ENCODE assay signal across 8 mouse cellular contexts in the genomic region with DNA sequence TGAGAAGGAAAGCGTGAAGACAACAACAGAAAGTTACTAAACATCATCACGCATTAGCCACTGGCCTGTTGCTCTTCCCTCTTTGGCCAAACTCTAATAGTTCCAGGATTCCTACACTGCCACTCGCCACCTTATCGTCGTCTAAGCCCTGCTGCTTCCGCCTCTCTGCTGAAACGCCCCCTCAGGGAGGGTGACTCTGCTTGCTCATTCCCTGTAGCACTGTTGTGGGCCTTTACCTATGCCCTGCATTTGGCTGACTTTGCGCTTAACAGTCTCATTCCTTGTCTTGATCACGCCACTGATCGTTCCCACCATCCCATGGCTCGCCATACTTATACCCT. TPM values are rescaled to one million over a fixed set of nuclear protein-coding genes. Genes with fewer than 3 reads are reported as not detected.
A peak's percentile ranks its signal among the peaks of the same experiment; 100 is the strongest.
DNase-seq lines count a peak whose midpoint lies in the region; ATAC-seq and TF ChIP-seq lines count a peak whose summit lies in the region.

No protein-coding gene starts in this region.

- H3K4me2 ChIP-seq in hindbrain, embryonic 11.5 days (replicated peaks; ENCODE audit: low read depth, low read length), result no peak overlapping the region
- H3K4me2 ChIP-seq in heart, postnatal 0 days (ENCODE audit: low read depth, low read length), result peak overlapping the region; percentile 96

- no peak for DNase-seq in hindbrain, embryonic 10.5 days (ENCODE audit: low spot score)
- no peak for DNase-seq in hindbrain, embryonic 11.5 days (ENCODE audit: low spot score)
- peak; percentile 54 for DNase-seq in MEL (ENCODE audit: low read depth, low spot score)
- DNase-seq in heart, postnatal 0 days (ENCODE audit: low spot score), result peak; percentile 17
- no peak for DNase-seq in adrenal gland, adult 8-10 months
- DNase-seq in kidney, adult 9 months, result no peak

- H3K9ac ChIP-seq in hindbrain, embryonic 11.5 days (ENCODE audit: low read depth, low read length), result no peak overlapping the region
- peak overlapping the region; percentile 42 for H3K9ac ChIP-seq in MEL (ENCODE audit: control insufficient read depth, low read depth, low read length, poor library complexity, severe bottlenecking)
- H3K9ac ChIP-seq in heart, postnatal 0 days (replicated peaks; ENCODE audit: low read depth, low read length), result peak overlapping the region; percentile 72

- H3K4me1 ChIP-seq in hindbrain, embryonic 10.5 days (replicated peaks), result peaks cover 29% of the 10 kb centered on the region
- H3K4me1 ChIP-seq in hindbrain, embryonic 11.5 days (replicated peaks; ENCODE audit: control insufficient read depth, insufficient read depth, low read length), result no peaks in the 10 kb centered on the region
- H3K4me1 ChIP-seq in MEL (ENCODE audit: control insufficient read depth in 1 of 2, insufficient read depth in 2 of 2, low read length in 2 of 2), result 0 out of 4 replicates have a peak, but pooled peaks cover 0 to 5% of the 10 kb centered on the region in 2 experiments
- peaks cover 31% of the 10 kb centered on the region for H3K4me1 ChIP-seq in heart, postnatal 0 days (ENCODE audit: control insufficient read depth, insufficient read depth)

- TF ChIP-seq CTCF in MEL (IDR thresholded peaks at IDR 0.05 in 2 of 3, conservative IDR thresholded peaks at IDR 0.05 in 1 of 3; ENCODE audit: control insufficient read depth in 1 of 3, insufficient read depth in 1 of 3, low read depth in 2 of 3, low read length in 3 of 3, poor library complexity in 1 of 3, severe bottlenecking in 1 of 3), result no peak
- TF ChIP-seq CTCF in heart, postnatal 0 days (IDR thresholded peaks at IDR 0.05; ENCODE audit: low read depth), result no peak

- TF ChIP-seq EP300 in MEL (IDR thresholded peaks at IDR 0.05; ENCODE audit: low read depth in 1 of 2, low read length in 2 of 2), result no peak
- no peak for TF ChIP-seq EP300 in heart, postnatal 0 days (IDR thresholded peaks at IDR 0.05; ENCODE audit: low read depth)

- ATAC-seq in hindbrain, embryonic 11.5 days (ENCODE audit: low FRiP score), result no peak
- ATAC-seq in heart, postnatal 0 days (ENCODE audit: insufficient read depth, low read depth), result no peak
- ATAC-seq in CD4-positive, CD25-positive, alpha-beta regulatory T cell, adult 4 months, result no peak

- 69% methylated on average over 11 of the region's 11 CpGs for WGBS in hindbrain, embryonic 10.5 days
- 70% methylated on average over 11 of the region's 11 CpGs for WGBS in hindbrain, embryonic 11.5 days
- 41% methylated on average over 10 of the region's 11 CpGs for WGBS in heart, postnatal 0 days
- 90% methylated on average over 11 of the region's 11 CpGs for WGBS in macrophage (ENCODE audit: missing documents)

- TF ChIP-seq RAD21 in MEL (IDR thresholded peaks at IDR 0.05; ENCODE audit: low read depth, low read length), result no peak

- 0 out of 2 replicates have a peak overlapping the region, but pooled peaks have one; percentile 16 for H3K4me3 ChIP-seq in hindbrain, embryonic 10.5 days
- H3K4me3 ChIP-seq in hindbrain, embryonic 11.5 days (ENCODE audit: low read depth, low read length), result no peak overlapping the region
- peak overlapping the region; percentile 39 to 79 for H3K4me3 ChIP-seq in MEL (ENCODE audit: control insufficient read depth in 1 of 2, insufficient read depth in 1 of 2, low read depth in 2 of 2, low read length in 2 of 2)
- peak overlapping the region; percentile 70 for H3K4me3 ChIP-seq in heart, postnatal 0 days (ENCODE audit: low read depth, low read length)
- peak overlapping the region; percentile 64; the same call in 1 of the 2 replicates for H3K4me3 ChIP-seq in macrophage (ENCODE audit: inconsistent target)

- H3K79me2 ChIP-seq in MEL (ENCODE audit: control insufficient read depth, insufficient read depth, low read length, poor library complexity) (peaks cover 2% of the 10 kb centered on the region; the same call in 1 of the 2 replicates), macrophage (ENCODE audit: inconsistent target) (peaks cover 52% of the 10 kb centered on the region)

- H3K27me3 ChIP-seq in hindbrain, embryonic 10.5 days (ENCODE audit: insufficient read depth, poor library complexity, severe bottlenecking), result peaks cover 4% of the 10 kb centered on the region; the same call in 1 of the 2 replicates
- H3K27me3 ChIP-seq in hindbrain, embryonic 11.5 days (ENCODE audit: control insufficient read depth, insufficient read depth, low read length), result no peaks in the 10 kb centered on the region
- H3K27me3 ChIP-seq in MEL (ENCODE audit: control insufficient read depth in 1 of 2, insufficient read depth in 2 of 2, low read length in 2 of 2), result no peaks in the 10 kb centered on the region
- H3K27me3 ChIP-seq in heart, postnatal 0 days (ENCODE audit: control insufficient read depth, insufficient read depth, low read length), result no peaks in the 10 kb centered on the region

- no peak for TF ChIP-seq POLR2A in MEL (IDR thresholded peaks at IDR 0.05; ENCODE audit: control insufficient read depth in 1 of 2, insufficient read depth in 1 of 2, low read depth in 1 of 2, low read length in 2 of 2, poor library complexity in 1 of 2)

- H3K27ac ChIP-seq in hindbrain, embryonic 10.5 days, result no peak overlapping the region
- H3K27ac ChIP-seq in hindbrain, embryonic 11.5 days (ENCODE audit: low read depth, low read length), result no peak overlapping the region
- H3K27ac ChIP-seq in MEL (ENCODE audit: control insufficient read depth, low read depth, low read length) (0 out of 2 replicates have a peak overlapping the region, but pooled peaks have one; percentile 3), macrophage (no peak overlapping the region)
- peak overlapping the region; percentile 97 for H3K27ac ChIP-seq in heart, postnatal 0 days (ENCODE audit: low read depth)

- no peaks in the 10 kb centered on the region for H3K9me3 ChIP-seq in hindbrain, embryonic 10.5 days
- H3K9me3 ChIP-seq in hindbrain, embryonic 11.5 days (ENCODE audit: control insufficient read depth, low read length), result no peaks in the 10 kb centered on the region
- no peaks in the 10 kb centered on the region for H3K9me3 ChIP-seq in MEL (replicated peaks; ENCODE audit: insufficient read depth, low read length)
- H3K9me3 ChIP-seq in heart, postnatal 0 days (replicated peaks; ENCODE audit: control insufficient read depth, low read length), result no peaks in the 10 kb centered on the region

- H3K36me3 ChIP-seq in hindbrain, embryonic 10.5 days, result 0 out of 2 replicates have a peak, but pooled peaks cover 2% of the 10 kb centered on the region
- H3K36me3 ChIP-seq in hindbrain, embryonic 11.5 days (ENCODE audit: control insufficient read depth, insufficient read depth, low read length), result no peaks in the 10 kb centered on the region
- no peaks in the 10 kb centered on the region for H3K36me3 ChIP-seq in MEL (ENCODE audit: control insufficient read depth in 1 of 2, insufficient read depth in 2 of 2, low read length in 2 of 2)
- H3K36me3 ChIP-seq in heart, postnatal 0 days (replicated peaks; ENCODE audit: control insufficient read depth, insufficient read depth, low read length), result peaks cover 1% of the 10 kb centered on the region
- no peaks in the 10 kb centered on the region for H3K36me3 ChIP-seq in macrophage (ENCODE audit: inconsistent target)

TF ChIP-seq in MEL, 35 proteins besides CTCF, POLR2A, EP300 and RAD21:
- TF ChIP-seq GATA1 (IDR thresholded peaks at IDR 0.05; ENCODE audit: low read depth, low read length), result no peak
- TF ChIP-seq ZMIZ1 (IDR thresholded peaks at IDR 0.05; ENCODE audit: low read depth, low read length), result no peak
- TF ChIP-seq ELF1 (IDR thresholded peaks at IDR 0.05; ENCODE audit: low read depth, low read length), result 0 out of 2 replicates have a peak, but pooled peaks have one; percentile 24
- TF ChIP-seq USF1 (IDR thresholded peaks at IDR 0.05; ENCODE audit: low read depth, low read length), result no peak
- TF ChIP-seq SIN3A (IDR thresholded peaks at IDR 0.05; ENCODE audit: low read length), result no peak
- TF ChIP-seq KAT2A (conservative IDR thresholded peaks at IDR 0.05; ENCODE audit: low read depth, low read length), result no peak
- no peak for TF ChIP-seq ETS1 (IDR thresholded peaks at IDR 0.05; ENCODE audit: low read depth, low read length)

RNA-seq across cellular contexts. Expression of gene Itgb3bp, which starts 1.6 kb away (rescaled TPM):
- polyA plus RNA-seq in hindbrain, embryonic 10.5 days (2016; fragmentation: Nextera tagmentation; extraction: Ambion mirVana), result 51.8 and 56.2 TPM in 2 replicates
- 45.8 and 48.1 TPM in 2 replicates for polyA plus RNA-seq in hindbrain, embryonic 11.5 days (2014; fragmentation: Nextera tagmentation; extraction: Ambion mirVana)
- total RNA-seq in MEL (2012; rRNA removed), result 5.5 TPM in 2 replicates
- polyA plus RNA-seq in MEL (2012; ENCODE audit: insufficient read depth in 1 of 2, insufficient read length in 2 of 2, low read depth in 1 of 2, low replicate concordance in 2 of 2, missing spikeins in 1 of 2) (1 to 10 TPM in 1 of 2 experiments, not detected in 1; 6.5 TPM), macrophage (2018) (4.8 to 9.1 TPM (median 5.9 TPM) in 3 replicates)
- total RNA-seq in heart, postnatal 0 days (2014; rRNA removed; ENCODE audit: low replicate concordance), result 1.1 and 9.7 TPM in 2 replicates
- 26.2 and 28.4 TPM in 2 replicates for polyA plus RNA-seq in heart, postnatal 0 days (2015; fragmentation: Nextera tagmentation; extraction: Ambion mirVana)
- total RNA-seq in macrophage (2018; cell fraction: chromatin; rRNA removed), result 1 to 10 TPM in 19 of 26 experiments, under 1 TPM in 3, not detected in 4; 0.31 to 7.2 (median 2.3) TPM
- 1 to 10 TPM; 2.7 to 8.0 (median 5.5) TPM for total RNA-seq in macrophage (2018; cell fraction: cytosol; rRNA removed)
- 1 to 10 TPM in 20 of 26 experiments, under 1 TPM in 6; 0.36 to 4.1 (median 1.8) TPM for total RNA-seq in macrophage (2018; cell fraction: nucleus; rRNA removed)
- total RNA-seq in adrenal gland, adult 8-10 months (2022), result 1 to 10 TPM; 5.5 to 8.7 (median 6.9) TPM
- 10 to 100 TPM; 24.6 to 34.0 TPM for polyA plus RNA-seq in CD4-positive, CD25-positive, alpha-beta regulatory T cell, adult 4 months (2017; shearing (Covaris generic))

RNA-seq across cellular contexts. Expression of gene Pgm1, which starts 2.0 kb away (rescaled TPM):
- 61.3 and 71.8 TPM in 2 replicates for polyA plus RNA-seq in hindbrain, embryonic 10.5 days (2016; fragmentation: Nextera tagmentation; extraction: Ambion mirVana)
- polyA plus RNA-seq in hindbrain, embryonic 11.5 days (2014; fragmentation: Nextera tagmentation; extraction: Ambion mirVana), result 47.5 and 48.9 TPM in 2 replicates
- 6.7 and 13.6 TPM in 2 replicates for total RNA-seq in MEL (2012; rRNA removed)
- 10 to 100 TPM in 1 of 2 experiments, not detected in 1; 28.6 TPM for polyA plus RNA-seq in MEL (2012; ENCODE audit: insufficient read depth in 1 of 2, insufficient read length in 2 of 2, low read depth in 1 of 2, low replicate concordance in 2 of 2, missing spikeins in 1 of 2)
- total RNA-seq in heart, postnatal 0 days (2014; rRNA removed; ENCODE audit: low replicate concordance), result 271 and 313 TPM in 2 replicates
- polyA plus RNA-seq in heart, postnatal 0 days (2015; fragmentation: Nextera tagmentation; extraction: Ambion mirVana), result 208 and 220 TPM in 2 replicates
- 10 to 100 TPM in 16 of 26 experiments, 1 to 10 TPM in 10; 1.5 to 22.1 (median 13.5) TPM for total RNA-seq in macrophage (2018; cell fraction: chromatin; rRNA removed)
- 10 to 100 TPM; 19.9 to 43.8 (median 30.9) TPM for total RNA-seq in macrophage (2018; cell fraction: cytosol; rRNA removed)
- total RNA-seq in macrophage (2018; cell fraction: nucleus; rRNA removed), result 10 to 100 TPM in 21 of 26 experiments, 1 to 10 TPM in 5; 5.2 to 29.4 (median 18.5) TPM
- polyA plus RNA-seq in macrophage (2018), result 26.6 to 33.6 TPM (median 28.3 TPM) in 3 replicates
- total RNA-seq in adrenal gland, adult 8-10 months (2022), result 100 to 1,000 TPM in 1 of 4 experiments, 10 to 100 TPM in 3; 52.8 to 108 (median 81.8) TPM
- polyA plus RNA-seq in CD4-positive, CD25-positive, alpha-beta regulatory T cell, adult 4 months (2017; shearing (Covaris generic)), result 10 to 100 TPM; 34.0 to 59.5 TPM

Comparison
In these comparisons a context has a peak if more than half of its experiments do, and no peak if none do; other contexts are left out.
1. DNase-seq: peak in MEL (single experiment) and heart, postnatal 0 days (single experiment); none in hindbrain, embryonic 10.5 days (single experiment), hindbrain, embryonic 11.5 days (single experiment), adrenal gland, adult 8-10 months (single experiment) and kidney, adult 9 months (single experiment).
2. H3K27ac ChIP-seq: peak in MEL (single experiment) and heart, postnatal 0 days (single experiment); none in hindbrain, embryonic 10.5 days (single experiment), hindbrain, embryonic 11.5 days (single experiment) and macrophage (single experiment).